Mouse (Mus musculus): ENCODE measurements around the gene Sgcd. TPM values are rescaled to one million over a fixed set of nuclear protein-coding genes. Genes with fewer than 3 reads are reported as not detected.

The Sgcd gene
- total and polyA plus RNA-seq, 2 experiments from 2014 or later = 5.8 to 24.4 TPM

DNA sequence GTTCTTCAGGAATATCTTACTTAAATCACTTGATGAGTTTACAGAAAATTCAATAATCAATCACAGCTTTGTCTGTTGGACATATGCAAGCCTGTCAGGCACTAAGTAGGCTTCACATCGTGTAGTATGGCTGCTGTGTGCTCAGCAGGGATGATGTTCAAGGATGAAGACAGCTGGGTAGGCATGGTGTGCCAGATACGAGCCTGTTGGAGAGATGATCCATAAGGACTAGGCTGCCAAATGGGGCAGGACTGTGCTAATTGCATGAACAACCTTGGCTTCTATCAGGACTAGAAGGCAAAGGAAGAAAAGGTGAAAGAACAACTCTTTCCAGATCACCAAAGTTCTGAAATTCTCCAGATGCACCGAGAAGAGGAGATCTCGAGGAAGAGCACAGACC is 939.0 kb downstream of the Sgcd start:
- Histone ChIP-seq H3K9ac (replicated peaks; ENCODE audit: low read depth, low read length) (no peak overlapping the region), H3K27ac (ENCODE audit: low read depth) (no peak overlapping the region), H3K27me3 (ENCODE audit: control insufficient read depth, insufficient read depth, low read length) (no peaks in the 10 kb centered on the region), H3K4me2 (ENCODE audit: low read depth, low read length) (no peak overlapping the region), H3K4me3 (ENCODE audit: low read depth, low read length) (no peak overlapping the region), H3K36me3 (replicated peaks; ENCODE audit: control insufficient read depth, insufficient read depth, low read length) (no peaks in the 10 kb centered on the region), H3K4me1 (ENCODE audit: control insufficient read depth, insufficient read depth) (peaks cover 12% of the 10 kb centered on the region; the same call in 1 of the 2 replicates), H3K9me3 (replicated peaks; ENCODE audit: control insufficient read depth, low read length) (peaks cover 3% of the 10 kb centered on the region; the same call in 1 of the 2 replicates)
- ATAC-seq (ENCODE audit: insufficient read depth, low read depth) = no peak
- no peak for TF ChIP-seq CTCF (IDR thresholded peaks at IDR 0.05; ENCODE audit: low read depth)
- TF ChIP-seq EP300 (IDR thresholded peaks at IDR 0.05; ENCODE audit: low read depth) = no peak
- WGBS = 76% methylated on average over 4 of the region's 4 CpGs
- DNase-seq (ENCODE audit: low spot score) = no peak

DNA sequence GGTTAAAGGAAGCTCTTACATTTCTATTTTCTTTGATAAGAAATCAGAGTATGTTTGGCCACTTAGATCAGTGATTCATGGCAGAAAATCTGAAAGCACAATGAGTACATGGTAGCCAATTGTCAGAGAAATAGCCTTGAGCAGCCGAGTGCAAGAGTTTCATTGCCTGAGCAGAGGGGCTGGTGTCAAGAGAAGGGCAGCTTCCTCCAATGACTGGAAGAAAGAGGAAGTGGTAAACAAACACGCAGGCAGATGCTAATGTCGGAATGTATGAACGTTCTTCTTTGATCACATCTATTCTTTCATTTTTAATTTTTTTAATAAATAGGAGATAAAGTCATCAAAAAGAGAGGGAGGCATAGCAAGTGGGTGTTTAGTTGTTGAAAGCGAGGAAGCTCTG is 956.5 kb downstream of the Sgcd start:
- TF ChIP-seq CTCF (IDR thresholded peaks at IDR 0.05; ENCODE audit: low read depth) = no peak
- TF ChIP-seq EP300 (IDR thresholded peaks at IDR 0.05; ENCODE audit: low read depth) = no peak
- no peak overlapping the region for H3K4me3 ChIP-seq (ENCODE audit: low read depth, low read length)
- WGBS = 81% methylated on average over 5 of the region's 5 CpGs
- DNase-seq (ENCODE audit: low spot score) (no peak), ATAC-seq (ENCODE audit: insufficient read depth, low read depth) (no peak)
- H3K4me1 ChIP-seq (ENCODE audit: control insufficient read depth, insufficient read depth) = no peaks in the 10 kb centered on the region
- no peak overlapping the region for H3K4me2 ChIP-seq (ENCODE audit: low read depth, low read length)
- no peaks in the 10 kb centered on the region for H3K36me3 ChIP-seq (replicated peaks; ENCODE audit: control insufficient read depth, insufficient read depth, low read length)
- H3K9me3 ChIP-seq (replicated peaks; ENCODE audit: control insufficient read depth, low read length) = no peaks in the 10 kb centered on the region
- no peaks in the 10 kb centered on the region for H3K27me3 ChIP-seq (ENCODE audit: control insufficient read depth, insufficient read depth, low read length)
- no peak overlapping the region for H3K27ac ChIP-seq (ENCODE audit: low read depth)
- H3K9ac ChIP-seq (replicated peaks; ENCODE audit: low read depth, low read length) = no peak overlapping the region

DNA sequence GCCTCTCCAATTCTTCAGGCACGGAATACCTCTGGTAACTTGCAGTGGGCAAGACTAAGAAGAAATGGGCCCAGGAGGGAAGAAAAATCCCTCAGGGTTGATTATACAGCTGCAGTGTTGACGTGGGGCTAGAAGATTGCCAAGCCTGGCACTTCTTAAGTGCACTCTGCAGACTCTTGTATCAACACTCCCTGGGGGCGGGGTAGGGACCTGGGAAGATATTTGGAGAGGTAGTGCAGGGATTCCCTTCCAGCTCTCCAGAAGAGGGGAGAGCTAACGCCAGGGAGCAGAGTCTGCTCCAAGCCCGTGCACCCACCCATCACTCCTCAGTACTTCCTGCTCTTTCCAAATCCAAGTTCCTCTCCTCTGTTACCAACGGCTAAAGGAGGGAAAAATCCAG is 967.9 kb downstream of the Sgcd start:
- peak; percentile 49 for DNase-seq (ENCODE audit: low spot score)
- H3K9me3 ChIP-seq (replicated peaks; ENCODE audit: control insufficient read depth, low read length) = no peaks in the 10 kb centered on the region
- TF ChIP-seq CTCF (IDR thresholded peaks at IDR 0.05; ENCODE audit: low read depth) = no peak
- TF ChIP-seq EP300 (IDR thresholded peaks at IDR 0.05; ENCODE audit: low read depth) = no peak
- no peak overlapping the region for H3K27ac ChIP-seq (ENCODE audit: low read depth)
- H3K4me1 ChIP-seq (ENCODE audit: control insufficient read depth, insufficient read depth) = peaks cover 15% of the 10 kb centered on the region
- 12% methylated on average over 6 of the region's 6 CpGs for WGBS
- H3K9ac ChIP-seq (replicated peaks; ENCODE audit: low read depth, low read length) = no peak overlapping the region
- H3K27me3 ChIP-seq (ENCODE audit: control insufficient read depth, insufficient read depth, low read length) = no peaks in the 10 kb centered on the region
- H3K4me3 ChIP-seq (ENCODE audit: low read depth, low read length) = no peak overlapping the region
- ATAC-seq (ENCODE audit: insufficient read depth, low read depth) = peak; percentile 36; the same call in 1 of the 2 replicates
- no peak overlapping the region for H3K4me2 ChIP-seq (ENCODE audit: low read depth, low read length)
- H3K36me3 ChIP-seq (replicated peaks; ENCODE audit: control insufficient read depth, insufficient read depth, low read length) = no peaks in the 10 kb centered on the region

DNA sequence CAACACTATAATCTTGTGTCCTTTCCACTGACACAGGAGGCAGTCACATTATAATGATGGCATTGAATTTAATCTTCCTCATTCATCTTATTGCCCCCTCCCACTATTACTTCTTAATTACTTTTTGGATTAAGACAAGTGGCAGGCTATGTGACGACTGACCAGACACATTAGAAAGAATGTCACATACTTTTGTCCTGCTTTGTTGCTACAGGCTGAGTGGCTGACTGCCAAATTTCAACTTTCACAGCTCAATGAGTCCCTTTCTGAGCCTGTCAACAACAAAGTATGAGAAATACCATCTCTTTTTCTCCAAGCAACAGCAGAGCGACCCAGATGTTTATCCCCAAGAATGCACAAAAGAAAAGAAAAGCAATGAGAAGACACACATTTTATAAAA is 970.6 kb downstream of the Sgcd start:
- TF ChIP-seq CTCF (IDR thresholded peaks at IDR 0.05; ENCODE audit: low read depth) (no peak), EP300 (IDR thresholded peaks at IDR 0.05; ENCODE audit: low read depth) (no peak)
- DNase-seq (ENCODE audit: low spot score) (peak; percentile 13), ATAC-seq (ENCODE audit: insufficient read depth, low read depth) (no peak; the same call in 1 of the 2 replicates)
- peaks cover 27% of the 10 kb centered on the region for H3K4me1 ChIP-seq (ENCODE audit: control insufficient read depth, insufficient read depth)
- H3K4me2 ChIP-seq (ENCODE audit: low read depth, low read length) = no peak overlapping the region
- H3K9me3 ChIP-seq (replicated peaks; ENCODE audit: control insufficient read depth, low read length) = no peaks in the 10 kb centered on the region
- 19% methylated on average over 2 of the region's 2 CpGs for WGBS
- H3K27me3 ChIP-seq (ENCODE audit: control insufficient read depth, insufficient read depth, low read length) = no peaks in the 10 kb centered on the region
- H3K27ac ChIP-seq (ENCODE audit: low read depth) = no peak overlapping the region
- no peak overlapping the region for H3K4me3 ChIP-seq (ENCODE audit: low read depth, low read length)
- H3K36me3 ChIP-seq (replicated peaks; ENCODE audit: control insufficient read depth, insufficient read depth, low read length) = no peaks in the 10 kb centered on the region
- no peak overlapping the region for H3K9ac ChIP-seq (replicated peaks; ENCODE audit: low read depth, low read length)

DNA sequence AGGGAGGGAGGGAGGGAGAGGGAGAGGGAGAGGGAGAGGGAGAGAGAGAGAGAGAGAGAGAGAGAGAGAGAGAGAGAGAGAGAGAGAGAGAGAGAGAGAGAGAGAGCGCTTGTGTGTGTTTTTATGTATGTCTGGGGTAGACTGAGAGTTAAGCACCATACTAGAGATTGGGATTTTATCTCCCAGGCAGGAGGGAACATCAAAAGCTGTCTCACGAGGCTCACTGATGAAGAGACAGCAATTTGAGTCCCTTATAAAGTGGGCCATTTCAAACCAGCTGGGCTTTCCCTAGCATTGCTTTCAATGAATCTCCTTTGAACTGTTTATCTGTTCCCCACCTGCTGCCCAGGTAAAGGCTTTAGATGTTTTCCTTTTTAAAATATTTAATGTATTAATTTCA is 973.1 kb downstream of the Sgcd start:
- WGBS = 64% methylated on average over 2 of the region's 2 CpGs
- Histone ChIP-seq H3K27ac (ENCODE audit: low read depth) (no peak overlapping the region), H3K9ac (replicated peaks; ENCODE audit: low read depth, low read length) (no peak overlapping the region), H3K4me1 (ENCODE audit: control insufficient read depth, insufficient read depth) (peaks cover 19% of the 10 kb centered on the region), H3K36me3 (replicated peaks; ENCODE audit: control insufficient read depth, insufficient read depth, low read length) (no peaks in the 10 kb centered on the region), H3K27me3 (ENCODE audit: control insufficient read depth, insufficient read depth, low read length) (no peaks in the 10 kb centered on the region), H3K9me3 (replicated peaks; ENCODE audit: control insufficient read depth, low read length) (no peaks in the 10 kb centered on the region), H3K4me2 (ENCODE audit: low read depth, low read length) (no peak overlapping the region), H3K4me3 (ENCODE audit: low read depth, low read length) (no peak overlapping the region)
- DNase-seq (ENCODE audit: low spot score) = no peak
- TF ChIP-seq EP300 (IDR thresholded peaks at IDR 0.05; ENCODE audit: low read depth) (no peak), CTCF (IDR thresholded peaks at IDR 0.05; ENCODE audit: low read depth) (no peak)
- ATAC-seq (ENCODE audit: insufficient read depth, low read depth) = no peak

DNA sequence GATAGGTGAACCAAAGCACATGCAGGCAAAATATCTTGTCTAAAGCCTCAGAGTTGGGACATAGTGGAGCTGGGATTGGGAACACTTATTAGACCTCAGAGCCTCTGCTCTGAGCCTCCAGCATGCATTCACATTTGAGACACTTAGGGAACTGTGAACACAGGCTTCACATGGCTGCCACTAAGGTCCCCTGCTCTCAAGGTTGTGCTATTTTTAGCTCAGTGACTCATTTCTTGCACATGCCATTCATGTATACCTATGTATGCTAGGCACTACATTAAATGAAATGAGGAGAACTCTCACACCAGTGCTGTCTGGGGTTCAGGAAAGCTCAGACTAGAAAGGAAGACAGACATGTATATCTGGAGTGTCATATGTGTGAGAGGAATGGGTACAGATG is 974.5 kb downstream of the Sgcd start:
- peaks cover 19% of the 10 kb centered on the region for H3K4me1 ChIP-seq (ENCODE audit: control insufficient read depth, insufficient read depth)
- H3K9me3 ChIP-seq (replicated peaks; ENCODE audit: control insufficient read depth, low read length) = no peaks in the 10 kb centered on the region
- DNase-seq (ENCODE audit: low spot score) (peak; percentile 73), ATAC-seq (ENCODE audit: insufficient read depth, low read depth) (peak; percentile 86)
- peak overlapping the region; percentile 67 for H3K27ac ChIP-seq (ENCODE audit: low read depth)
- no peaks in the 10 kb centered on the region for H3K36me3 ChIP-seq (replicated peaks; ENCODE audit: control insufficient read depth, insufficient read depth, low read length)
- no peak overlapping the region for H3K4me3 ChIP-seq (ENCODE audit: low read depth, low read length)
- no peaks in the 10 kb centered on the region for H3K27me3 ChIP-seq (ENCODE audit: control insufficient read depth, insufficient read depth, low read length)
- TF ChIP-seq EP300 (IDR thresholded peaks at IDR 0.05; ENCODE audit: low read depth) (no peak), CTCF (IDR thresholded peaks at IDR 0.05; ENCODE audit: low read depth) (no peak)
- H3K9ac ChIP-seq (replicated peaks; ENCODE audit: low read depth, low read length) = no peak overlapping the region
- H3K4me2 ChIP-seq (ENCODE audit: low read depth, low read length) = no peak overlapping the region

Measured in heart, postnatal 0 days (tissue).